Mouse (Mus musculus) right cerebral cortex, postnatal 4 days (tissue): Measurements from ENCODE around the gene Lcn12.

Source experiments
- DNase-seq: peaks from one replicate; pipeline ENCODE4 v3.0.0-alpha.2; 2022

The Lcn12 gene

GRCm38 (mm10) chr2:25457022-25457896 is 36.5 kb downstream of the Lcn12 start:
- no peak for DNase-seq

DNA sequence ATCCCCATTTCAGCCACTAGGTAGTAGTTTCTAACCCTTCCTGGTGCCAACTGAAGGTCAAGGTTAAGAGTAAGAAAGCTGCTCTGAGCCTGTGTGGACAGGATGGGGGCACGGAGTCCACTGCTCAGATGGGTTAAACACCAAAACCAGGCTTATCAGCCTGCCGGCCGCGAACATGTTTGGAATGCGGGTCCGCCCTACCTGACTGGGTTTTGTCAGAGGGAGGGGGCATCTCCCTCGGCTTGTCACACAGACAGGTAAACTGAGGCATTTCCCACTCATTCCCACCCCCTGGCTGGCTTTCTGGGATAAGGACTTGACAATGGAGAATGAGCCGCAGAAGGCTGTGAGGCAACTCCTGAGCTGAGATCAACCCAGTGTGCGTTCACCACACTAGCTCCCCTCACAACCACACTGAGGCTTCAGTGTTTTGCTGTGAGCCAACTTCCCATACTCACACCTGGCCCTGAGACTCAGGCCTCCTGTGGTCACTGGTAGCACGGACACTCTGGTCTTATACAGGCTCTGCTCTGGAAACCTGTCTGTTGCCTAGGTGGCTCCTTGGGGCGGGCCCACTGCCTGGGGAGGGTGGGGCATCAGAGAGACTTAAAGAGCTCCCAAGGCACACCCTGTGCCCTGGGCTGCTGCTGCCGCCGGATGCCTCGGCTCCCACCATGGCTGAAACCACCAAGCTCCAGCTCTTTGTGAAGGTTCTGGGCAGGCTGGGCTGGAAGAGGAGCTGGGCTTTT is 37.3 kb downstream of the Lcn12 start, which contains the start of gene Clic3:
TSS of gene Clic3 (plus strand) at position 634 of the 749 bp plus-strand sequence.
- DNase-seq = no peak

DNA sequence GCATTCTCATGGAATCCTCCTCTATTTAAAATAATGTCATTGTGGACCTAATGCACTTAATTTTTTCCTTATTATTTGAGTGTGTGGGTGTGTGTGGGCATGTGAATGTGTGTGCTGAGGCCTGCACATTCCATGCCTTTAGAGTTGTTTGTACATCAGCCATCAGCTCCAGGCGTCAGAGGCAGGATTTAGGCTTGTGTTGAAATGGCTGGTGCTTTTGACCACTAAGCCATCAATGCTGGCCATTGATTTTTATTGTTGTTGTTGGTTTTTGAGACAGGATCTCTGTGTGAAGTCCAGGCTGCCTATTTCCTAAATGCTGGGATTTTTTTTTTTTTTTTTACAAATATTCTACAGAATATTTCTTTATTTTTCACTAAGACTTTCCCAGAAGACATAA is 40.8 kb downstream of the Lcn12 start:
- no peak for DNase-seq

- no peak for DNase-seq
These were observed 42.7 kb downstream of the Lcn12 start for GRCm38 (mm10) chr2:25450853-25451647.

DNA sequence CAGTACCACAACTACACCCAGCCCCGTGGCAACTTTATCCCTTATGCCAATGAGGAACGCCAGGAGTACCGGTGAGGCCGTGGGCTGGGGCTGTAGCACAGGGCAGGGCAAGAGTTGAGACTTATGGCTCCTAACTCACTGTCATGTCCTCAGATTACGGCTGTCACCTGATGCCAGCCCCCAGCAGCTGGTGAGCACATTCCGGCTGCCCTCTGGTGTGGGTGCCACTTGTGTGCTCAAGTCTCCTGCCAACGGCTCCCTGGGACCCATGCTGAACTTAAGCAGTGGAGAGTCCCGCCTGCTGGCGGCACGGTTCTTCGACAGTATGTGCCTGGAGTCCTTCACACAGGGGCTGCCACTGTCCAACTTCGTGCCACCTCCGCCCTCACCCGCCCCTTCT is 51.0 kb downstream of the Lcn12 start:
- no peak for DNase-seq

- DNase-seq = no peak
These were observed 52.6 kb downstream of the Lcn12 start for GRCm38 (mm10) chr2:25441067-25441466.
